Mouse (Mus musculus): ENCODE results near the gene Fcgr4. TPM values are rescaled to one million over a fixed set of nuclear protein-coding genes. Genes with fewer than 3 reads are reported as not detected.

Gene Fcgr4
- polyA plus RNA-seq, 1 experiment = 24.3 TPM

Other genes with a start within 250 kb of the Fcgr4 start
- 3.8 and 7.7 TPM in 2 replicates for gene Atf6, start 151.1 kb upstream of the Fcgr4 start, polyA plus RNA-seq (2011; ENCODE audit: insufficient read depth, insufficient read length, low replicate concordance, missing spikeins)
- 2.4 and 4.4 TPM in 2 replicates for gene Gm26620, start 133.9 kb upstream of the Fcgr4 start, polyA plus RNA-seq (2011; ENCODE audit: insufficient read depth, insufficient read length, low replicate concordance, missing spikeins)
- 7.5 and 18.2 TPM in 2 replicates for gene Dusp12, start 133.4 kb upstream of the Fcgr4 start, polyA plus RNA-seq (2011; ENCODE audit: insufficient read depth, insufficient read length, low replicate concordance, missing spikeins)
- gene Fcrlb, start 106.0 kb upstream of the Fcgr4 start, polyA plus RNA-seq (2011; ENCODE audit: insufficient read depth, insufficient read length, low replicate concordance, missing spikeins) = not detected in 2 replicates
- gene Fcrla, start 91.3 kb upstream of the Fcgr4 start, polyA plus RNA-seq (2011; ENCODE audit: insufficient read depth, insufficient read length, low replicate concordance, missing spikeins) = 18.2 and 44.1 TPM in 2 replicates
- 23.0 and 75.4 TPM in 2 replicates for gene Fcgr2b, start 42.4 kb upstream of the Fcgr4 start, polyA plus RNA-seq (2011; ENCODE audit: insufficient read depth, insufficient read length, low replicate concordance, missing spikeins)
- gene Fcgr3, start 46.0 kb downstream of the Fcgr4 start, polyA plus RNA-seq (2011; ENCODE audit: insufficient read depth, insufficient read length, low replicate concordance, missing spikeins) = 18.2 and 56.7 TPM in 2 replicates
- gene Cfap126, start 95.0 kb downstream of the Fcgr4 start, polyA plus RNA-seq (2011; ENCODE audit: insufficient read depth, insufficient read length, low replicate concordance, missing spikeins) = not detected in 2 replicates
- 63.6 and 72.1 TPM in 2 replicates for gene Sdhc, start 131.7 kb downstream of the Fcgr4 start, polyA plus RNA-seq (2011; ENCODE audit: insufficient read depth, insufficient read length, low replicate concordance, missing spikeins)
- not detected in 2 replicates for gene Mpz, start 131.8 kb downstream of the Fcgr4 start, polyA plus RNA-seq (2011; ENCODE audit: insufficient read depth, insufficient read length, low replicate concordance, missing spikeins)
- 4.3 and 5.1 TPM in 2 replicates for gene Pcp4l1, start 177.3 kb downstream of the Fcgr4 start, polyA plus RNA-seq (2011; ENCODE audit: insufficient read depth, insufficient read length, low replicate concordance, missing spikeins)
- gene Nr1i3, start 195.1 kb downstream of the Fcgr4 start, polyA plus RNA-seq (2011; ENCODE audit: insufficient read depth, insufficient read length, low replicate concordance, missing spikeins) = 0.80 and 1.0 TPM in 2 replicates
- gene Tomm40l, start 203.6 kb downstream of the Fcgr4 start, polyA plus RNA-seq (2011; ENCODE audit: insufficient read depth, insufficient read length, low replicate concordance, missing spikeins) = 10.8 and 20.1 TPM in 2 replicates
- 66.3 and 203 TPM in 2 replicates for gene Apoa2, start 206.1 kb downstream of the Fcgr4 start, polyA plus RNA-seq (2011; ENCODE audit: insufficient read depth, insufficient read length, low replicate concordance, missing spikeins)
- gene Fcer1g, start 215.4 kb downstream of the Fcgr4 start, polyA plus RNA-seq (2011; ENCODE audit: insufficient read depth, insufficient read length, low replicate concordance, missing spikeins) = 102 and 317 TPM in 2 replicates
- 0.25 TPM in 1 of 2 replicates, not detected in the other for gene Adamts4, start 231.5 kb downstream of the Fcgr4 start, polyA plus RNA-seq (2011; ENCODE audit: insufficient read depth, insufficient read length, low replicate concordance, missing spikeins)
- gene Ndufs2, start 232.5 kb downstream of the Fcgr4 start, polyA plus RNA-seq (2011; ENCODE audit: insufficient read depth, insufficient read length, low replicate concordance, missing spikeins) = 109 and 134 TPM in 2 replicates

Data from bone marrow, adult 2 months (tissue).